Mouse (Mus musculus) bone marrow macrophage, adult 2 months (primary cell): ENCODE data around the gene Ppp5c.

Source experiments
- CTCF ChIP-seq: IDR thresholded peaks from 2 replicates; pipeline ENCODE4 v1.5.1; 2012; ENCODE audit warnings: low read depth, mild to moderate bottlenecking, low read length, moderate library complexity
- POLR2A ChIP-seq: IDR thresholded peaks from 2 replicates; pipeline ENCODE4 v1.6.1; 2012; ENCODE audit warnings: mild to moderate bottlenecking, low read depth, low read length, borderline replicate concordance

DNA sequence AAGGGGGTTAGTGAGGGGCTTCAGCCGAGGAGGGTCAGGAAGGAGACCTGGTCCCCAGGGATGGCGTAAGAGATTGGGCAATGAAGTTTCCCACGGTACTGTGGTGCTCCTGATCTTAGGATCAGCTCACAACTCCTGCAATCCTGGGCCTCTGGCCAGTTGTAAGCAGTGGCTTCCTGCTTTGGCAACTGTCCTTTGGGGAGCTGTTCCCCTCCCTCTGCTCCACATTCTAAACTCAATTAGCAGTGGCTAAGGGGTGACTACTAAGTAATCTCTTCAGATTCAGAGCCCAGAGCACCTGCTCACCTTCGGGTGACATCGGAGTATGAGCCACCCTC lies 17.7 kb downstream of the Ppp5c start:
- TF ChIP-seq POLR2A (no peak), CTCF (no peak)
